Mouse (Mus musculus): Measurements from ENCODE around the gene Rasa2. TPM values are rescaled to one million over a fixed set of nuclear protein-coding genes. Genes with fewer than 3 reads are reported as not detected.

The Rasa2 gene
- total and polyA plus RNA-seq, 3 experiments: 9.5 to 11.3 TPM; not detected in 1

GRCm38 (mm10) chr9:96572754-96573153 is 58.7 kb downstream of the Rasa2 start:
- H3K4me3 ChIP-seq (ENCODE audit: control insufficient read depth in 1 of 2, insufficient read depth in 1 of 2, low read depth in 2 of 2, low read length in 2 of 2): no peak overlapping the region
- H3K9me3 ChIP-seq (replicated peaks; ENCODE audit: insufficient read depth, low read length): no peaks in the 10 kb centered on the region
- H3K36me3 ChIP-seq (ENCODE audit: control insufficient read depth in 1 of 2, insufficient read depth in 2 of 2, low read length in 2 of 2): peaks cover 5 to 19% of the 10 kb centered on the region in 2 experiments
- TF ChIP-seq UBTF (IDR thresholded peaks at IDR 0.05; ENCODE audit: borderline replicate concordance, insufficient read depth, low read depth, low read length) (no peak), ELF1 (IDR thresholded peaks at IDR 0.05; ENCODE audit: low read depth, low read length) (no peak), MAX (IDR thresholded peaks at IDR 0.05; ENCODE audit: low read length) (no peak), MAFK (IDR thresholded peaks at IDR 0.05; ENCODE audit: borderline replicate concordance, low read depth, low read length) (no peak), GATA1 (IDR thresholded peaks at IDR 0.05; ENCODE audit: low read depth, low read length) (no peak), TAL1 (IDR thresholded peaks at IDR 0.05; ENCODE audit: low read length) (no peak), ZKSCAN1 (IDR thresholded peaks at IDR 0.05; ENCODE audit: low read depth, low read length) (no peak), TBP (IDR thresholded peaks at IDR 0.05; ENCODE audit: low read depth, low read length) (no peak), RCOR1 (IDR thresholded peaks at IDR 0.05; ENCODE audit: low read depth, low read length) (no peak), SMC3 (IDR thresholded peaks at IDR 0.05; ENCODE audit: low read depth, low read length) (no peak), HCFC1 (IDR thresholded peaks at IDR 0.05; ENCODE audit: low read depth, low read length) (no peak), ETS1 (IDR thresholded peaks at IDR 0.05; ENCODE audit: low read depth, low read length) (no peak), MYC (IDR thresholded peaks at IDR 0.05; ENCODE audit: low read depth, low read length) (no peak), MEF2A (IDR thresholded peaks at IDR 0.05; ENCODE audit: extremely low read depth, insufficient replicate concordance, low read depth, low read length, poor library complexity, severe bottlenecking) (no peak), CHD2 (IDR thresholded peaks at IDR 0.05; ENCODE audit: low read length) (no peak), EP300 (IDR thresholded peaks at IDR 0.05; ENCODE audit: low read depth in 1 of 2, low read length in 2 of 2) (no peak), MYB (IDR thresholded peaks at IDR 0.05; ENCODE audit: low read depth, low read length) (no peak), SIN3A (IDR thresholded peaks at IDR 0.05; ENCODE audit: low read length) (no peak), ZNF384 (IDR thresholded peaks at IDR 0.05; ENCODE audit: low read depth, low read length) (no peak)
- no peak overlapping the region for H3K9ac ChIP-seq (ENCODE audit: control insufficient read depth, low read depth, low read length, poor library complexity, severe bottlenecking)
- H3K4me1 ChIP-seq (ENCODE audit: control insufficient read depth in 1 of 2, insufficient read depth in 2 of 2, low read length in 2 of 2): peaks cover 3% of the 10 kb centered on the region in 2 experiments; a peak in 3 of 4 replicates
- H3K79me2 ChIP-seq (ENCODE audit: control insufficient read depth, insufficient read depth, low read length, poor library complexity): no peaks in the 10 kb centered on the region
- H3K27me3 ChIP-seq (ENCODE audit: control insufficient read depth in 1 of 2, insufficient read depth in 2 of 2, low read length in 2 of 2): no peaks in the 10 kb centered on the region
- H3K27ac ChIP-seq (ENCODE audit: control insufficient read depth, low read depth, low read length): no peak overlapping the region
- no peak for DNase-seq (ENCODE audit: low read depth, low spot score)

DNA sequence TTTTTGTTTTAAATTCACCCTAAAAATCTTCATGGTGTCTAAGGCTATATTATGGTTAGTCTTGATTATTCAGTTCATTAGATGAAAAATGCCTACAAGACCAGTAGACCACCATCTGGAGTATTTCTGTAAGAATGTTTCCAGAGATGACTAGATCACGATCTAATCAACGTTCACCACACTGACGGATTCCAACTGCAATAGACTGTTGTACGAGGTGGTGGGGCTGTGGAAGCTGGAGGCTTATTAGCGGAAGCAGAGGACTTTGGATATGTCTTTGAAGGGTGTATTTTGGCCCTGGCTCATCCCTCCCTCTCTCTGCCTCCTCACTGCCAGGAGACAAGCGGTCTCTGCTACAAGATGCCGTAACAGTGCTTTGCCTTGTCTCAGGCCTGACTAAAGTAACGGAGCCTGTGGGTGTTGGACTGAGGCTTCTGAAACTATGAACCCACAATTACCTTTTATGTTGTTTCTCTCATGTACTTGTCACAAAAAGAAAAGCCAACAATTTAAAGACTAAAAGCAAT is 64.9 kb downstream of the Rasa2 start:
- H3K36me3 ChIP-seq (ENCODE audit: control insufficient read depth in 1 of 2, insufficient read depth in 2 of 2, low read length in 2 of 2): peaks cover 0 to 29% of the 10 kb centered on the region in 2 experiments; a peak in 2 of 4 replicates
- TF ChIP-seq NELFE (IDR thresholded peaks at IDR 0.05; ENCODE audit: low read depth, low read length) (no peak), RCOR1 (IDR thresholded peaks at IDR 0.05; ENCODE audit: low read depth, low read length) (no peak), GABPA (IDR thresholded peaks at IDR 0.05; ENCODE audit: low read depth, low read length) (no peak), EP300 (IDR thresholded peaks at IDR 0.05; ENCODE audit: low read depth in 1 of 2, low read length in 2 of 2) (0 out of 4 replicates have a peak, but pooled peaks of 1 of the 2 experiments have one; percentile 9), CHD1 (IDR thresholded peaks at IDR 0.05; ENCODE audit: low read depth, low read length) (no peak), CTCF (IDR thresholded peaks at IDR 0.05 in 2 of 3, conservative IDR thresholded peaks at IDR 0.05 in 1 of 3; ENCODE audit: control insufficient read depth in 1 of 3, insufficient read depth in 1 of 3, low read depth in 2 of 3, low read length in 3 of 3, poor library complexity in 1 of 3, severe bottlenecking in 1 of 3) (no peak), TCF12 (IDR thresholded peaks at IDR 0.05; ENCODE audit: low read depth, low read length) (no peak)

More for the DNA sequence above, 64.9 kb downstream of the Rasa2 start:
- Histone ChIP-seq H3K4me3 (ENCODE audit: control insufficient read depth in 1 of 2, insufficient read depth in 1 of 2, low read depth in 2 of 2, low read length in 2 of 2) (no peak overlapping the region), H3K9me3 (replicated peaks; ENCODE audit: insufficient read depth, low read length) (no peaks in the 10 kb centered on the region), H3K4me1 (ENCODE audit: control insufficient read depth in 1 of 2, insufficient read depth in 2 of 2, low read length in 2 of 2) (no peaks in the 10 kb centered on the region), H3K79me2 (ENCODE audit: control insufficient read depth, insufficient read depth, low read length, poor library complexity) (no peaks in the 10 kb centered on the region), H3K9ac (ENCODE audit: control insufficient read depth, low read depth, low read length, poor library complexity, severe bottlenecking) (no peak overlapping the region), H3K27me3 (ENCODE audit: control insufficient read depth in 1 of 2, insufficient read depth in 2 of 2, low read length in 2 of 2) (no peaks in the 10 kb centered on the region), H3K27ac (ENCODE audit: control insufficient read depth, low read depth, low read length) (no peak overlapping the region)
- no peak for DNase-seq (ENCODE audit: low read depth, low spot score)

Data from MEL (cell line).